Mouse (Mus musculus) skeletal muscle tissue, adult 2 months (tissue): ENCODE results near the gene Ppp5c.
"Not testable (repeated sequence)": the region's sequence is repeated elsewhere in the genome, so short reads cannot be mapped to it uniquely, and the experiment has no call there.

Experiments used
- DNase-seq: peaks from one replicate; pipeline ENCODE4 v3.0.0-alpha.2; 2012; ENCODE audit warnings: low read depth, low spot score

Ppp5c gene

GRCm38 (mm10) chr7:17027588-17028343, at the start of gene Ppp5c:
Gene Ppp5c, minus strand, starts transcription at chr7:17027924.
- peak; percentile 87 for DNase-seq

- DNase-seq, result no peak
Observed at GRCm38 (mm10) chr7:17076542-17076941, 48.8 kb upstream of the Ppp5c start.

DNA sequence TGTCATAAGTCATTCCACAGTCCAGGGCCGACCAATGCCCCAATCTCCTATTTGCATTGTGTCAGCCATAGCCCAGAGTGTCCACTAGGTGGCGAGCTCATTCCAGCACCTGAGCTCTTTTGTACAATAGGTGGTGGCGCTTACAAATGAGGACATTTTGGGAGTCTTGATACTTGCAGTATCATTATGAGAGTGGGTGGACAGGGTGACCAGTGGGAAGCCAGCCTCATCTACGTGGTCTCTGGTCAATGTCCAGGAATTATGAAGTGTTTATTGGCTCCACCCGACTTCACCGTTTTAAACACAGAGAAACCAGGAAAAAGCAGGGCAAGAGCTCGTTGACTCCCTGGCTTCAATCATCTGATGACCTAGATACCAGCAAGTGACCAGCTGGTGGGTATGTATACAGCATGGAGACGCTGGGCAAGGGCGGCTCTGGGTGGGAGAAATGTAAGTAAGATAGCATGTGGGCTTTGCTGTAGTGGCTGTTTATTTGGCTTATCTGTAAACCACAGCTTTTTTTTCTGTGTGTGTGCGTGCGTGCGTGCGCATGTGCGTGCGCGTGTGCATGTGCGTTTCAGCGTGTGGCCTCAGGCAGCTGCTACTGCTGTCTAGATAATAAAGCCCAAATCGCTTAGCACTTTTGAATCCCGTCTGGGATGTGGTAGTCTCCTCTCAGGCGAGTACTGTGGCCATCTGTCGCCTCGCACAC, 46.3 kb upstream of the Ppp5c start, which contains the start of gene Psg16:
Psg16 (plus strand) TSS at position 137 of the 712 bp plus-strand sequence.
- no peak for DNase-seq

DNA sequence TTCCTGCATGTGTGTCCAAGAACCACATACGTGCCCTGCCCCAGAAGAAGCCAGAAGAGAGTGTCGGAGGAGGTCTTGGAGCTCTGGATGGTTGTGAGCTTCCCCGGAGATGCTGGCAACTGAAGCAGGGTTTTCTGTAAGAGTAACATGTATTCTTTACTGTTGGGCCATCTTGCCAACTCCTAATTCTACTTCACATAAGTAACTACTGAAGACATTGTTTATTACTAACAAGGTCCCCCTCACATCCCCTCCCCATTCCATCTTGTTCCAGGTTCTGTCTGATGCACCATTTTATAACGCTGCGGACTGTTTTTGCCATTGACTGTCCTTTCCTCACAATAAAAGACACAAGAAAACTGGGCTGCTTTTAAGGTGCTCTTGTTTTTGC, 45.8 kb upstream of the Ppp5c start:
- no peak for DNase-seq

DNA sequence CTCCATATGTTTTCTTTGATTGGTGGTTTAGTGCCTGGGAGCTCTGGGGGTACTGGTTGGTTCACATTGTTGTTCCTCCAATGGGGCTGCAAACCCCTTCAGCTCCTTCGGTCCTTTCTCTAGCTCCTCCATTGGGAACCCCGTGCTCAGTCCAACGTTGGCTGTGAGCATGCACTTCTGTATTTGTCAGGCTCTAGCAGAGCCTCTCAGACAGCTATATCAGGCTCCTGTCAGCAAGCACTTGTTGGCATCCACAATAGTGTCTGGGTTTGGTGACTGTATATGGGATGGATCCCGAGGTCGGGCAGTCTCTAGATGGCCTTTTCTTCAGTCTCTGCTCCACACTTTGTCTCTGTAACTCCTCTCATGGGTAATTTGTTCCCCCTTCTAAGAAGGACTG, 39.9 kb upstream of the Ppp5c start:
- DNase-seq, result not testable (repeated sequence)

GRCm38 (mm10) chr7:17067000-17067399, 39.3 kb upstream of the Ppp5c start:
- DNase-seq, result no peak

- no peak for DNase-seq
Observed at GRCm38 (mm10) chr7:17066412-17066811, 38.7 kb upstream of the Ppp5c start.

DNA sequence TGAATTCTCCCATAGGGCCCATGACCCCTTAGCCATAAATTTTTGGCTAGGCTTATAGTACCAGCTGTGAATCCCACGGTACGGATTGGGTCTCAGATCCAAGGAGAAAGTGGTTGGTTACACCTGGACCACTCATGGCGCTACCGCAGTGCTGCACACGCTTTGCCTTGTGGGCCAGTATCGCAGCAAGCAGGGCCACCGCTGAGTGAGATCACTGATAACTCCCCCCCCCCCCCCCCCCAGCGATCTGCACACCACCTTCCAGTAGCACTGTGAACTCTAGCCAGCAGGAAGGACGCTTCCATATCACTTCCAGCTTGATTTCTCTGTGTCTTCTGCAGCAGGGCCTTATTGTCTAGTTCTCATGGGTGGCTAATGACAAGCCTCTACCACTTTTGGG, 37.9 kb upstream of the Ppp5c start:
- no peak for DNase-seq

DNA sequence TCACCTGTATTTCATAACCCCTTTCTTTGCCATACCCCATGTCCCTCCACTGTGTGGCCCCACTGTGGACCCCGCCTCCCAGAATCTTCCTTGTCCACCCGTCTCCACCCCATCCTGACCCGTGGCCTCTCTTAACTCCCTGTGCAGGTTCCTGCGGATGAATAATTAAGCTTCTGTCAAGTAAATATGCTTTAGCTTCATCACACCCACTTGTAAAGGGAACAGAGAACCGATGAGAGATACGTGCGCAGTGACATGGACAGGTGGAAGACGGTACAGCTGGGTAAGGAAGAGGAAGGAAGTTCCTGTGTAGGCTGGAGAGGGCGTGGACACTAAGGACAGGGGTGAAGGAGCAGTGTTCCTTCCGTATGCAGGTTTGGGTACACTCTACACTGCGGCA, 35.1 kb upstream of the Ppp5c start:
- DNase-seq, result no peak

DNA sequence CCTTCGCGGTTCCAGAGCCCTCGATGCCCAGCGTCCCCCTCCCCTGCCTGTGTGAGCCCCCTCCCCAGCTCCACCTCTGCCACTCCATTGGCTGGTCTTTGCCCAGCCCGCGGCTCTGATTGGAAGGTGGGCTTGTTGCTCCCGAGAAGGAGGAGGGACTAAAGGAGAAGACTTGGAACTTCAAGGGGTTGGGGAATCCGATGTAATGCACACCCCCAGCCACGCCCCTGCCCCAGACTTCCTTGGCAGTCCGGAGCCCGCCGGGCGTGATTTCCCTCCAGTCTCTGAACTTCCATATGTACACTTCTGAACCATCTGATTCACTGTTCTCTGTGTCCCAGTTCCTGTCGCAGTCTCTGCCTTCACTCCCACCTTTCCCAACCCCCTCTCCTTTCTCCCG, 34.7 kb upstream of the Ppp5c start, which contains the start of gene Hif3a:
Hif3a (minus strand) TSS at position 39 of the 400 bp plus-strand sequence.
- no peak for DNase-seq

DNA sequence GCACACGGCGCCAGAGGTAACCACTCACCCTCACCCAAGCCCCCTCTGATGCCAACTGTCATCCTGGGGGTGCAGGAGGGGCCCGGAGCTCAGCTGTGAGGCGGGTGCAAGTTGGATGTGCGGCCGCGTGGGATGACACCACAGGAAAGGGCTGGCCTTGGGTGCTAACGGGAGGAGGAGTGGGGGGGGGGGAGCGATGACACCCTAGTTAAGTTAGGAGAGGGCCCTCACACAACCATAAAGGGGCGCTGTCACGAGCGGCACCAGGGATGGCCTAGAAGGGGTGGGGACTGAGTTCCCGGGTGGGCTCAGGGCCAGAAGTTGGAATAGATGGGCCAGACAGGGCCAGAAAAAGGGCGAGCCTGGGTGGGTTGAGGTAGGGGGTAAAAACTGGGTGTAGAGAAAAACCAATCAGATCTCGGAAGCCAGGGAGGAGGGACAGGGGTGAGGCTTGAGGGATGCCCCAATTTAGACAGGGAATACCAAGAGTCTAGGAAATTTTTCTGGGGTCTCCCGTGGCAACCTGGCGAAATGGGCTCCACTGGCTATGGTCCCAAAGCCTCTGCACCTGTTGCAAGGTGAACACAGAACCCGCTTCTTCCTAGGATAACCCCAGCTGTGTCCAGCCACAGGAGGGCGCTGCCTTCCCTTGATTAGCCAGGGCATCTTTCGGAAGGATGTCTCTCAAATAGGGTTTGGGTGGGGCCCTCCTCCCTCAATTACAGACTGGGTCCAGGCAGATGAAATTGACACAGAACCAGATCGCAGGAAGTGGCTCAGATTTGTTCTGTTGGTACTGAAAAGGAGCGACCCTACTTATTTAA, 33.3 kb upstream of the Ppp5c start:
- no peak for DNase-seq

DNA sequence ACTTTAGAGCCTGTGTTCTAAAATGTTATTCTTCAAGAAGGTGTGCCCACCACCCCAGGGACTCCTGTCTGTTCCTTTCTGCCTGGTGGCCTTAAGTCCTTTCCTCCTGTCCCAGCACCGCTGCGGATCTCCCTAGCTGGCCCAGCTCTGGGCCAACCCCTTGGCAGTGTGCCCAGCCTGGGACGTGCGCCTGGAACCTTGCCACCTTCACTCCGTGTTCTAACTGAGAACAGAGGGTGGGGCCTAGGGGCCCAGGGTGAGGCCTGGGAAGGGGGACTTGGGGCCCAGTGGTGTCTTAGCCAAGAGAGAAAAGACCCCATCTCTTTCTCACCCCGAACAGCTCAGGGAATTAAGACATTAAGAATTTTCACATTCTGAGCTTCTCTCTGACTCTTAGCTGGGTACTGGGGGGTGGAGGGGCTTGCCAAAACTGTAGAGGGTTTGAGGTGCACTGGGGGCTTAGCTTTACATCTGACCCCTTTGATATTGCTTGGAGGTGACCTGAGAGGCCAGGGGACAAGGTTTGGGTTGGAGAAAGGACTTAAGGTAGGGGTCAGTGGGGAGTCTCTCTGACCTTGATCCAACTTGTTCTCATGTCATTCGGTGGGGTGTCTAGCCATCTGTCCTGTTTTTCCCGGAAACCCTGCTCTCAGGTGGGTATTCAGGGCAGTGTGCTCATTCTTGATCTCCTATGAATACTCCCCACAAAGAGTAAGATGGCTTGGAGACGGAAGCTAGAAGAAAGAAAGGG, 32.5 kb upstream of the Ppp5c start:
- peak; percentile 94 for DNase-seq

- DNase-seq, result no peak
Observed at GRCm38 (mm10) chr7:17059463-17059844, 31.7 kb upstream of the Ppp5c start.

DNA sequence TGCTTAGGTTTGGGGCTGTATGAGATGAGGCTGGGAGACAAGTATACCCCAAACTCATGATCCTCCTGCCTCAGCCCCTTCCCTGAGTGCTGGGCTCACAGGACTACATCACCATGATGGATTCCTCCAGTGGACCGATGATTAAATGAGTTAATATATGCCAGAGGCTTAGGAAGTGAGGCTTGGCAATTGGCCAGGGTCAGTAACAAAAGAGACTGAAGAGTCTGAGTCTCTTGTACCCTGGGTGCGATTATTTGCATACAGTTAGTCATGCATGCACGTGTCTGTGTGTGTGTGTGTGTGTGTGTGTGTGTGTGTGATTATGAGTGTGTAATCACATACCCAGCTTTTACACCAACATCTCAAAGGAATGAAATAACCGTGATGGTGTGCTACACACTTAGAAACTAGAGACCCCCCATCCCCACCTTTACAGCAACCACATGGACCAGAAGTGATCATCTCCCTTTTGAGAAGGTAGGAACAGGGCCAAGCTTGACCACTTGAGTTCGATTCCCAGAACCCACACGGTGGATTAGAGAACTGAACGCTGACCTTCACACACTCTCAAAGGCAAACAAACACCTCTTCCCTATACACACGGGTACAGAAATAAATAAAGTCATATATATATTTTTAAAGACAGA, 31.2 kb upstream of the Ppp5c start:
- no peak for DNase-seq

GRCm38 (mm10) chr7:17058071-17058689, 30.5 kb upstream of the Ppp5c start:
- DNase-seq, result peak; percentile 92

GRCm38 (mm10) chr7:17056601-17057523, 29.1 kb upstream of the Ppp5c start:
- DNase-seq, result no peak

DNA sequence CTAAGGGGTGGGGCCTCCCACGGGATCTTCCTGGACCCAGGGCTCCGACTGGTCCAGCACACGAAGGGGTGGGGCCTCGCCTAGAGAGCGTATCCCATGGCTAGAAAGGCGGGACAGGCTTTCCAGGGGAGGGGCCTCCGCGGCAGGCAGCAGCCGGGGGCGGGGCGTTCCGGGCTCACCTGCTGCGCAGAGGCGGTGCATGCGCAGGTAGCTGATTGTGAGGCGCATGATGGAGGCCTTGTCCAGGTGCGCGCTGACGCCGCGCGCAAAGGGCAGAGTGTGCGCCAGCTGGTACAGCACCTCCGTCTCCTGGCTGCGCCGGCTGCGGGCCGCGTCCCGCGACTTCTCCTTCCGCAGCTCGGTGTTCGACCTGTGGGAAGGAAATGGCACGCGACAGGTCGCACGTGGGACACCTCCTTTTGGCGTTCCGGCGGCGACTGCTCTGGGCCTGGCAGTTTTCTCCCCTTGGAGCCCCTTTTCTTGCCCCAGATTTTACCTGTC, 28.4 kb upstream of the Ppp5c start:
- peak; percentile 68 for DNase-seq

- DNase-seq, result no peak
Observed at GRCm38 (mm10) chr7:17055287-17055946, 27.7 kb upstream of the Ppp5c start.
